Mouse (Mus musculus) forebrain, postnatal 0 days (tissue): Measurements from ENCODE around the gene Msh5. TPM values are rescaled to one million over a fixed set of nuclear protein-coding genes. Genes with fewer than 3 reads are reported as not detected.

ENCODE experiments used
- ATAC-seq: fragments of 200-750 bp; cut with Nextera tagmentation; 2 replicates; pipeline ENCODE4 v1.8.0; 2017; ENCODE audit warnings: mild to moderate bottlenecking, moderate library complexity
- DNase-seq: peaks from one replicate; pipeline ENCODE4 v3.0.0-alpha.2; 2015
- H3K27ac ChIP-seq: fragments of 300-500 bp; sonication (generic); 2 replicates; pipeline ENCODE4 v1.5.1; 2014; ENCODE audit warnings: low read depth, mild to moderate bottlenecking, antibody characterized with exemption, low read length, moderate library complexity, mixed read lengths
- H3K27me3 ChIP-seq: fragments of 300-500 bp; sonication (generic); 2 replicates; pipeline ENCODE4 v1.6.1; 2014; ENCODE audit warnings: mild to moderate bottlenecking, low read length, mixed read lengths; ENCODE audit not compliant: insufficient read depth
- H3K36me3 ChIP-seq: fragments of 300-500 bp; sonication (generic); 2 replicates; pipeline ENCODE4 v1.6.1; 2014; ENCODE audit warnings: mild to moderate bottlenecking, moderate library complexity; ENCODE audit not compliant: insufficient read depth
- H3K4me1 ChIP-seq: fragments of 300-500 bp; sonication (generic); 2 replicates; pipeline ENCODE4 v1.6.1; 2014; ENCODE audit warnings: antibody characterized with exemption; ENCODE audit not compliant: insufficient read depth
- H3K4me2 ChIP-seq: fragments of 300-500 bp; sonication (generic); 2 replicates; pipeline ENCODE4 v1.6.1; 2014; ENCODE audit warnings: low read depth, mild to moderate bottlenecking, moderate library complexity
- H3K4me3 ChIP-seq: fragments of 300-500 bp; sonication (generic); 2 replicates; pipeline ENCODE4 v1.5.1; 2014; ENCODE audit warnings: low read depth, low read length, mixed read lengths
- H3K9ac ChIP-seq: fragments of 300-500 bp; sonication (generic); 2 replicates; pipeline ENCODE4 v1.6.1; 2014; ENCODE audit warnings: mild to moderate bottlenecking
- H3K9me3 ChIP-seq: fragments of 300-500 bp; sonication (generic); 2 replicates; pipeline ENCODE4 v1.6.1; 2016; ENCODE audit warnings: low read length
- CTCF ChIP-seq: sonication (generic); IDR thresholded peaks from 2 replicates; pipeline ENCODE4 v1.5.1; 2016; ENCODE audit warnings: antibody characterized with exemption, control low read depth, low read depth
- WGBS: fragments of 180-500 bp; shearing (Covaris S2); extraction: QIAGEN DNeasy Blood & Tissue Kit; methylation state at CpG from one replicate; pipeline ENCODE4 v1.1.7; 2014; 5-methylcytosine and 5-hydroxymethylcytosine counted together
- polyA plus RNA-seq: library from polyadenylated mRNA; unstranded; fragments of >200 nt; fragmentation: Nextera tagmentation; extraction: Ambion mirVana; gene quantifications from 2 replicates; pipeline ENCODE4 v1.2.1, GENCODE M21; 2015
- total RNA-seq: library from RNA; depleted of rRNA; stranded (reverse); fragments of >200 nt; gene quantifications from 2 replicates; pipeline ENCODE4 v1.2.3, GENCODE M21; 2014

Msh5 gene
- total and polyA plus RNA-seq, 2 experiments from 2014 or later = 1.1 to 1.3 TPM

DNA sequence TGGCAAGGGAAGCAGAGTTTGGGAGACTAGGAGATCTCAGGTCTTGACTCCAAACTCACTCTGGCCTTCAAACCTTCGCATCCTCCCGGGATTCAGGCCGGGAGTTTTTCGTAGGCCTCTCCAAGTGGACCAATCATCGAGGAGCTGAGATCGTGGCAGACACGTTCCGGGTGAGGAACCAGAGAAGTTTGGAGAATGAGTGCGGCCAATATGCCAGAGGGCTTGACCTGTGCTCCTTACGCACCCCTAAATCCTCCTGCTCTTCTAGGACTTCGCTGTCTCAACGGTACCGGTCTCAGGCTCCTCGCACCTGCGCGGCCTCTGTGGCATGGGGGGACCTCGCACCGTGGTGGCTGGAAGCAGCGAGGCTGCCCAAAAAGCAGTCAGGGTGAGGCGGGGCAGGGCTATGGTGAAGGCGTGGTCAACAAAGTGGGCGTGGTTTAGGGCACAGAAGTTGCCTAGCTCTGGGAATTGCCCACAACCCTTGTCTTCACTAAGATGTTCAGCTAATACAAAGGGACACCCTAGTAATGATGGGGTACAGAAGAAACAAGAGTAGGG, 14.3 kb upstream of the Msh5 start:
- Histone ChIP-seq H3K9me3 (no peaks in the 10 kb centered on the region), H3K27ac (no peak overlapping the region), H3K4me3 (peak overlapping the region; percentile 79), H3K4me1 (peaks cover 16% of the 10 kb centered on the region; the same call in 1 of the 2 replicates), H3K36me3 (peaks cover 12% of the 10 kb centered on the region), H3K4me2 (peak overlapping the region; percentile 83), H3K27me3 (peaks cover 4% of the 10 kb centered on the region), H3K9ac (0 out of 2 replicates have a peak overlapping the region, but pooled peaks have one; percentile 65)
- no peak for TF ChIP-seq CTCF
- DNase-seq = no peak
- 63% methylated on average over 22 of the region's 22 CpGs for WGBS
- ATAC-seq = no peak

DNA sequence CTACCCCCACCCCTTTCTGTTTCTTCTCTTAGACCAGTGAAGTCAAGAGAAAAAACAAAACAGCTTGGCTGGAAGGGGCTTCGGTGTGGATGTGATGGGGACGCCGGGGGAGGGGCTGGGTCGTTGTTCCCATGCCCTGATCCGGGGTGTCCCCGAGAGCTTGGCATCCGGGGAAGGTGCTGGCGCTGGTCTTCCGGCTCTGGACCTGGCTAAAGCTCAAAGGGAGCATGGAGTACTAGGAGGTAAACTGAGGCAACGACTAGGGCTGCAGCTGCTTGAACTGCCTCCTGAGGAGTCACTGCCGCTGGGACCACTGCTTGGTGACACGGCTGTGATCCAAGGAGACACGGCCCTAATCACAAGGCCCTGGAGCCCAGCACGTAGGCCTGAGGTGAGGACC, 13.5 kb upstream of the Msh5 start:
- Histone ChIP-seq H3K36me3 (peaks cover 12% of the 10 kb centered on the region), H3K9ac (peak overlapping the region; percentile 65), H3K27me3 (peaks cover 3% of the 10 kb centered on the region), H3K4me2 (peak overlapping the region; percentile 83), H3K9me3 (no peaks in the 10 kb centered on the region), H3K27ac (no peak overlapping the region), H3K4me3 (peak overlapping the region; percentile 79), H3K4me1 (peaks cover 12% of the 10 kb centered on the region; the same call in 1 of the 2 replicates)
- no peak for DNase-seq
- WGBS = 16% methylated on average over 14 of the region's 14 CpGs
- no peak for TF ChIP-seq CTCF
- no peak for ATAC-seq

DNA sequence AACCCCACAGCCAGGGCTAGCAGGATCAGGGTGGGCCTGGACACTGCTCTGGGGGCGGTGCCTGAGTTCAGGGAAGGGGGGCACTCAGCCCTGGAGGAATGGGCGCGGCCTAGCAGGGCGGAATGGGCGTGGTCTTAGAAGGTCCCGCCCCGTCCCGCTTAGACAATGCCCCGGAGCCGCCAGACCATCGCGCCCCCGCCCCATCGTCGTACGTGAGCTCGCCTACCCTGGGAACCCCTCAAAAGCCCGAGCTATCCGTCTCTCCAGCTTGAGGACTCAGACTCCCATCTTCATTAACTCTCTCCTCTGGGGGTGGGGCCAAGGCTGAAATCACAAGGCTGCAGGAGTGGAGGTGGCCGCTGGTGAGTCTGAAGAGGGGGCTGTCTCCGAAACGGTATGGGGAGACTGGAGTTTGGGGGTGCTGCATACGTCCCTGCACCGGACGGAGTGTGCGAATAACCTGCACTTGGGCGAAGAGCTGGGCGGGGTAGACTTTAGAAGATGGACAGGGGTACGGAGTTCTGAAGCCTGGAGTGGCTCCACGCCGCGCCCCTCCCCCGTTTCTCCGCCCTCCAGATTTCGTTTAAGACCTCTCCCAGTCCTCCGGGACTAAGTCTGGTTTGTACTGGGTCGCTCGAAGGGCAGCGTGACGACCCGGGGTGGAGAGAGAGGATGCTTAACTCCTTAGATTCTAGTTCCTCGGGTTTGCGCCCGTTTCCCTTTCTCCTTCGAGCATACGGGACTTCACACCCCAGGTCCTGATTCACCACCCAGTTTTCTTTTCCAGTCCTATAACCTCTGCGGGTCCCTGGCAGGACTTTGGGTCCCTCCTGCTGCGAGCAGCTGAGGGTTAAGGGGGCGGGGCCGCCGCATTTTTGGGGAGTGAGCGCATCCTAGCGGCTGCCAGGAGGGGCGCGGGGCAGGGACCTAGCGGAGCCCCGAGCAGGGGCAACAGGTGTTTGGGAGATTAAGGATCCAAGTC, 12.7 kb upstream of the Msh5 start, which contains the start of gene Ddah2:
Ddah2 (plus strand) TSS at position 125 of the 982 bp plus-strand sequence.
- peak within 1 kb of the TSS; percentile 83 for H3K4me2 ChIP-seq
- H3K4me1 ChIP-seq = peaks cover 9% of the 10 kb centered on the region; the same call in 1 of the 2 replicates
- peak; percentile 90 for ATAC-seq
- peak; percentile 82 for TF ChIP-seq CTCF
- peak; percentile 90 for DNase-seq
- H3K27me3 ChIP-seq = no peaks in the 10 kb centered on the region
- H3K4me3 ChIP-seq = peak within 1 kb of the TSS; percentile 79
- peak within 1 kb of the TSS; percentile 86 for H3K27ac ChIP-seq
- H3K9me3 ChIP-seq = no peaks in the 10 kb centered on the region
- 1% methylated on average over 57 of the region's 57 CpGs for WGBS
- H3K36me3 ChIP-seq = peaks cover 13% of the 10 kb centered on the region
- peak within 1 kb of the TSS; percentile 65 for H3K9ac ChIP-seq

DNA sequence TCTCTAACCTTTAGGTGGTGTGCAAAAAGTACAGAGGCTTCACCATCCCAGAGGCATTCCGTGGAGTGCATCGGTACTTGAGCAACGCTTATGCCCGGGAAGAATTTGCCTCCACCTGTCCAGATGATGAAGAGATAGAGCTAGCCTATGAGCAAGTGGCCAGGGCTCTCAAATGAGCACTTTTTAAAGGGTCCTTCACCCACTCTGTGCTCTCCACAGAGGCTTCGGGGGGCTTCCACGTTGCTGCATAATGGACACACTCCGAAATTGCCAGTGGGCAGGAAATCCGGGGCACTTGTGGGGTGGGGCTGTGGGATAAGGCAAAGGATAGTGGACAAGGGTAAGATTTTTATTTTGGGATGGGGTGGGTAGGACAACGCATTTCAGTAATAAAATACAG, 11.8 kb upstream of the Msh5 start:
- Histone ChIP-seq H3K9me3 (no peaks in the 10 kb centered on the region), H3K27me3 (no peaks in the 10 kb centered on the region), H3K4me1 (peaks cover 9% of the 10 kb centered on the region; the same call in 1 of the 2 replicates), H3K4me2 (peak overlapping the region; percentile 83), H3K4me3 (peak overlapping the region; percentile 79), H3K9ac (peak overlapping the region; percentile 65; the same call in 1 of the 2 replicates), H3K36me3 (peaks cover 17% of the 10 kb centered on the region), H3K27ac (peak overlapping the region; percentile 86)
- no peak for TF ChIP-seq CTCF
- ATAC-seq (no peak), DNase-seq (no peak)
- WGBS = 74% methylated on average over 9 of the region's 9 CpGs

DNA sequence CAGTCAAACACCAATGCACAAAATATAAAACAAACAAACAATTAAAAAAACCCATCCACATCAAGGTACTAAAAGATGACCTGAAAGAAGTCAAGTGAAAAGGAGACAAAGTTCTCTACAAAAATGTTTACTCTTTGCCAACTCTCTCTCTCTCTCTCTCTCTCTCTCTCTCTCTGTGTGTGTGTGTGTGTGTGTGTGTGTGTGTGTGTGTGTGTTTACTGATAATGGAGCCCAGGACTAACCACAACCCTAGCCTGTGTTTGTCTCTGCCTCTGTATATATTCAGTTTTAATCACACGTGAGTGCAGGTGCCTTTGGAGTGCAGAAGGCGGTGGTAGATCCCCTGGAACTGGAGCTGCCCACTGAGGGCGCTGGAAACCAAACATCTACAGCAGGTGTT, 10.5 kb upstream of the Msh5 start:
- H3K4me3 ChIP-seq = no peak overlapping the region
- no peak overlapping the region for H3K4me2 ChIP-seq
- DNase-seq = no peak
- H3K36me3 ChIP-seq = peaks cover 17% of the 10 kb centered on the region
- 79% methylated on average over 3 of the region's 3 CpGs for WGBS
- no peaks in the 10 kb centered on the region for H3K9me3 ChIP-seq
- no peak overlapping the region for H3K27ac ChIP-seq
- no peak for ATAC-seq
- H3K9ac ChIP-seq = no peak overlapping the region
- TF ChIP-seq CTCF = no peak
- H3K27me3 ChIP-seq = no peaks in the 10 kb centered on the region
- peaks cover 10% of the 10 kb centered on the region; the same call in 1 of the 2 replicates for H3K4me1 ChIP-seq

DNA sequence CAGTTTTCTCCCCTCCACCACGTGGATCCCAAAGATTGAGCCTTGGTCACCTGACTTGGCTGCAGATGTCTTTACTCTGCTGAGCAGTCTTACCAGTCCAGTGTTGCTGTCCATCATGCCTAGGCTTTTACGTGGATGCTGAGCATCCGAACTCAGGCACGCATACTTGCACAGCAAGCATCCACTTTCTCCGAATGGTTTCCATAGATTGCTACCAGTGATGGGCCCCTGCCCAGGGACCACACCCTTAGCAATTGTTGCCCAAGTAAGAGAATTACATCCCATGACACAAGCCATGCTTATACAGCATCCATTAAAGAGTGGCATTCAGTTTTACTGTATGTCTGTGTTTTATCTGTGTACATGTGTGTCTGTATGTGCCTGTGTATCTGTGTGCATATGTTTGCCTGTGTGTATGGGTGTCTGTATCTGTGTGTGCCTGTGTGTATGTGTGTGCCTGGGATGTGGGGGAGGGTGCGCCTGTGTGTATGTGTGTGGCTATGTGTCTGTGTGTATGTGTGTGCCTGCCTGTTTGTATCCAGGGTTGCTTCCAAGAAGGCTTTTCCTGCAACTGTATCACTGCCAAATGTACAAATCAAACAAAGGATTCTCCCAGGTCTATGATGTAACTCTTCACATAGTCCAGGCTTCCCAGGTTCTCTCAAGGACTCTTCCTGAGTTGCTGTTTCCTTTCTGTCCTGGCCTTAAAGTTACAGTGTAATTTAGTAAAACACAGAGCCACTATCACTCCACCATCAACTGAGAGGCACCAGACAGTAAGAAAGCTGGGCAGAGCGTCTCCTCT, 9.3 kb upstream of the Msh5 start:
- Histone ChIP-seq H3K9ac (no peak overlapping the region), H3K4me3 (no peak overlapping the region), H3K27ac (no peak overlapping the region), H3K4me2 (no peak overlapping the region), H3K4me1 (peaks cover 16% of the 10 kb centered on the region; the same call in 1 of the 2 replicates), H3K9me3 (no peaks in the 10 kb centered on the region), H3K27me3 (no peaks in the 10 kb centered on the region), H3K36me3 (peaks cover 7% of the 10 kb centered on the region)
- 90% methylated on average over 7 of the region's 7 CpGs for WGBS
- ATAC-seq = no peak
- TF ChIP-seq CTCF = no peak
- DNase-seq = no peak
